ENCODE assay signal across 34 mouse cellular contexts in genomic region chr8:90579426-90579825, GRCm38 (mm10).
"Had no signal": no experiment of that assay in that cellular context is flagged by ENCODE, and none has a peak within 500 bp of the region (broad histone marks: within the 10 kb centered on the region; RNA-seq: fewer than 3 reads in every experiment).

No protein-coding gene starts in this region.

- H3K9me3 ChIP-seq: heart, embryonic 13.5 days; heart, embryonic 15.5 days; hindbrain, embryonic 10.5 days; hindbrain, embryonic 12.5 days; hindbrain, embryonic 13.5 days; hindbrain, embryonic 15.5 days; intestine, embryonic 15.5 days; kidney, embryonic 15.5 days had no signal

- H3K27me3 ChIP-seq: heart, embryonic 13.5 days; heart, embryonic 15.5 days; hindbrain, embryonic 12.5 days; hindbrain, embryonic 13.5 days; hindbrain, embryonic 15.5 days; intestine, embryonic 15.5 days; kidney, embryonic 15.5 days had no signal

- ATAC-seq: hindbrain, embryonic 16.5 days; hindbrain, postnatal 0 days; inflammation-experienced regulatory T-cells, adult 6 months; intestine, embryonic 15.5 days; intestine, embryonic 16.5 days; intestine, postnatal 0 days had no signal

- H3K4me3 ChIP-seq: heart, embryonic 13.5 days; heart, embryonic 15.5 days; hindbrain, embryonic 10.5 days; hindbrain, embryonic 12.5 days; hindbrain, embryonic 13.5 days; hindbrain, embryonic 15.5 days; intestine, embryonic 15.5 days; kidney, embryonic 15.5 days; layer of hippocampus, adult 2 months; left cerebral cortex, adult 2 months had no signal

- DNase-seq: heart, postnatal 10 days; heart, postnatal 14 days; heart, postnatal 36 days; heart, postnatal 4 days; kidney, adult 11 months; kidney, adult 18-20 months; kidney, adult 2 months; kidney, adult 8-10 months; kidney, adult 9 months; kidney, postnatal 10 days; kidney, postnatal 14 days; kidney, postnatal 25 days; kidney, postnatal 36 days; kidney, postnatal 4 days; layer of hippocampus, adult 9-11 months; layer of hippocampus, postnatal 36 days had no signal

- H3K4me1 ChIP-seq: heart, embryonic 13.5 days; heart, embryonic 15.5 days; hindbrain, embryonic 10.5 days; hindbrain, embryonic 12.5 days; hindbrain, embryonic 13.5 days; intestine, embryonic 15.5 days; kidney, embryonic 15.5 days had no signal

- H3K9ac ChIP-seq: heart, embryonic 13.5 days; heart, embryonic 15.5 days; hindbrain, embryonic 12.5 days; hindbrain, embryonic 13.5 days; hindbrain, embryonic 14.5 days; hindbrain, embryonic 15.5 days; intestine, embryonic 15.5 days; kidney, embryonic 15.5 days had no signal

- H3K27ac ChIP-seq: heart, embryonic 13.5 days; heart, embryonic 15.5 days; hindbrain, embryonic 10.5 days; hindbrain, embryonic 12.5 days; hindbrain, embryonic 13.5 days; hindbrain, embryonic 14.5 days; hindbrain, embryonic 15.5 days; hindbrain, postnatal 0 days; intestine, embryonic 15.5 days; kidney, embryonic 15.5 days; kidney, postnatal 0 days; layer of hippocampus, adult 2 months; left cerebral cortex, adult 2 months had no signal

- H3K36me3 ChIP-seq: heart, embryonic 13.5 days; heart, embryonic 15.5 days; hindbrain, embryonic 10.5 days; hindbrain, embryonic 12.5 days; hindbrain, embryonic 13.5 days; hindbrain, embryonic 15.5 days; intestine, embryonic 15.5 days; kidney, embryonic 15.5 days had no signal

- H3K4me2 ChIP-seq: heart, embryonic 11.5 days; heart, embryonic 13.5 days; heart, embryonic 15.5 days; hindbrain, embryonic 12.5 days; hindbrain, embryonic 13.5 days; hindbrain, embryonic 14.5 days; hindbrain, embryonic 15.5 days; intestine, embryonic 15.5 days; kidney, embryonic 15.5 days had no signal
